ENCODE assay signal across 8 mouse cellular contexts in genomic region chr16:37010370-37010769, GRCm38 (mm10). TPM values are rescaled to one million over a fixed set of nuclear protein-coding genes. Genes with fewer than 3 reads are reported as not detected.
DNase-seq lines count a peak whose midpoint lies in the region; ATAC-seq and TF ChIP-seq lines count a peak whose summit lies in the region.

No protein-coding gene starts in this region.

- H3K36me3 ChIP-seq in limb, embryonic 13.5 days = no peaks in the 10 kb centered on the region
- peaks cover 11% of the 10 kb centered on the region; the same call in 1 of the 2 replicates for H3K36me3 ChIP-seq in limb, embryonic 10.5 days
- no peaks in the 10 kb centered on the region for H3K36me3 ChIP-seq in midbrain, embryonic 14.5 days (ENCODE audit: control insufficient read depth, insufficient read depth, low read length)

- WGBS in limb, embryonic 13.5 days = 64% methylated on average over 4 of the region's 4 CpGs
- WGBS in limb, embryonic 10.5 days = 77% methylated on average over 4 of the region's 4 CpGs
- WGBS in midbrain, embryonic 14.5 days = 56% methylated on average over 4 of the region's 4 CpGs

- H3K27ac ChIP-seq in limb, embryonic 13.5 days = no peak overlapping the region; the same call in 1 of the 2 replicates
- H3K27ac ChIP-seq in limb, embryonic 10.5 days = no peak overlapping the region
- H3K27ac ChIP-seq in left cerebral cortex, adult 2 months = no peak overlapping the region
- no peak overlapping the region for H3K27ac ChIP-seq in midbrain, embryonic 14.5 days (replicated peaks; ENCODE audit: low read depth, low read length)

- peaks cover 12% of the 10 kb centered on the region for H3K4me1 ChIP-seq in limb, embryonic 13.5 days
- peaks cover 14% of the 10 kb centered on the region; the same call in 1 of the 2 replicates for H3K4me1 ChIP-seq in limb, embryonic 10.5 days
- H3K4me1 ChIP-seq in midbrain, embryonic 14.5 days (ENCODE audit: control insufficient read depth, insufficient read depth, low read length) = peaks cover 10% of the 10 kb centered on the region

- no peak overlapping the region for H3K9ac ChIP-seq in limb, embryonic 13.5 days
- no peak overlapping the region for H3K9ac ChIP-seq in midbrain, embryonic 14.5 days (replicated peaks; ENCODE audit: low read length)

- TF ChIP-seq CTCF in left cerebral cortex, adult 2 months (IDR thresholded peaks at IDR 0.05) = peak; percentile 69

- no peaks in the 10 kb centered on the region for H3K9me3 ChIP-seq in limb, embryonic 13.5 days
- H3K9me3 ChIP-seq in limb, embryonic 10.5 days (replicated peaks) = no peaks in the 10 kb centered on the region
- H3K9me3 ChIP-seq in midbrain, embryonic 14.5 days (ENCODE audit: control insufficient read depth, low read length) = no peaks in the 10 kb centered on the region

- H3K4me3 ChIP-seq in limb, embryonic 13.5 days = no peak overlapping the region
- no peak overlapping the region for H3K4me3 ChIP-seq in limb, embryonic 10.5 days
- no peak overlapping the region for H3K4me3 ChIP-seq in left cerebral cortex, adult 2 months
- no peak overlapping the region for H3K4me3 ChIP-seq in midbrain, embryonic 14.5 days (replicated peaks; ENCODE audit: low read depth, low read length)

- H3K27me3 ChIP-seq in limb, embryonic 13.5 days = no peaks in the 10 kb centered on the region
- no peaks in the 10 kb centered on the region for H3K27me3 ChIP-seq in limb, embryonic 10.5 days (ENCODE audit: low read depth, poor library complexity, severe bottlenecking)
- H3K27me3 ChIP-seq in midbrain, embryonic 14.5 days (ENCODE audit: control insufficient read depth, insufficient read depth, low read length) = no peaks in the 10 kb centered on the region

- ATAC-seq in limb, embryonic 13.5 days (ENCODE audit: low FRiP score, low read depth) = no peak
- peak; percentile 61 to 74 for ATAC-seq in hematopoietic stem cell, adult 5-6 weeks (replicated peaks in 1 of 2; ENCODE audit: insufficient read depth in 1 of 2, low FRiP score in 2 of 2, low TSS enrichment in 1 of 2, low read depth in 1 of 2, poor library complexity in 2 of 2, severe bottlenecking in 2 of 2)
- peak; percentile 46 for ATAC-seq in midbrain, embryonic 14.5 days (ENCODE audit: low FRiP score, low TSS enrichment)

- intact Hi-C loops in left cerebral cortex, adult 2 months (cut with DNase I) = loop anchor here (2.0 to 5.0 kb wide), 6 partner anchors 66 to 968 kb away; partner anchors contain the start of genes Eaf2, Golgb1, Iqcb1 and Wdr5b

- H3K4me2 ChIP-seq in limb, embryonic 13.5 days (replicated peaks) = peak overlapping the region; percentile 95
- no peak overlapping the region for H3K4me2 ChIP-seq in midbrain, embryonic 14.5 days (ENCODE audit: low read length)

- no peak for DNase-seq in limb, embryonic 10.5 days (ENCODE audit: low spot score)
- DNase-seq in T-cell, adult 2 months (ENCODE audit: low spot score) = peak; percentile 30
- DNase-seq in embryo, embryonic 11.5 days (ENCODE audit: low read depth, low spot score) = peak; percentile 41
- DNase-seq in left cerebral cortex, adult 2 months (ENCODE audit: extremely low spot score in 1 of 2, low spot score in 2 of 2) = no peak
- peak; percentile 85 for DNase-seq in midbrain, embryonic 14.5 days
- DNase-seq in yolk sac, embryonic 10.5 days (ENCODE audit: low spot score) = no peak

RNA-seq across cellular contexts. Expression of gene Polq, which starts 1.2 kb away (rescaled TPM):
- 7.6 and 8.6 TPM in 2 replicates for polyA plus RNA-seq in limb, embryonic 13.5 days (2015; fragmentation: Nextera tagmentation; extraction: Ambion mirVana)
- polyA plus RNA-seq in limb, embryonic 10.5 days (2016; fragmentation: Nextera tagmentation; extraction: Ambion mirVana) = 16.0 and 16.5 TPM in 2 replicates
- total RNA-seq in hematopoietic stem cell, adult 5-6 weeks (2017) = 17.5 and 19.4 TPM in 2 replicates
- total RNA-seq in left cerebral cortex, adult 2 months (2021) = 1 to 10 TPM; 1.7 to 2.1 TPM
- 2.5 and 3.4 TPM in 2 replicates for polyA plus RNA-seq in midbrain, embryonic 14.5 days (2014; fragmentation: Nextera tagmentation; extraction: Ambion mirVana)

RNA-seq across cellular contexts. Expression of gene Fbxo40, which starts 20.1 kb away (rescaled TPM):
- 0.08 and 0.15 TPM in 2 replicates for polyA plus RNA-seq in limb, embryonic 13.5 days (2015; fragmentation: Nextera tagmentation; extraction: Ambion mirVana)
- 0.28 and 0.78 TPM in 2 replicates for polyA plus RNA-seq in limb, embryonic 10.5 days (2016; fragmentation: Nextera tagmentation; extraction: Ambion mirVana)
- total RNA-seq in hematopoietic stem cell, adult 5-6 weeks (2017) = 0.25 and 1.6 TPM in 2 replicates
- total RNA-seq in left cerebral cortex, adult 2 months (2021) = under 1 TPM in 1 of 2 experiments, not detected in 1; 0.36 TPM
- not detected in 2 replicates for polyA plus RNA-seq in midbrain, embryonic 14.5 days (2014; fragmentation: Nextera tagmentation; extraction: Ambion mirVana)

Comparison
In these comparisons a context has a peak if more than half of its experiments do, and no peak if none do; other contexts are left out.
1. DNase-seq: peak in T-cell, adult 2 months (single experiment), embryo, embryonic 11.5 days (single experiment) and midbrain, embryonic 14.5 days (single experiment); none in limb, embryonic 10.5 days (single experiment), left cerebral cortex, adult 2 months (0 of 2) and yolk sac, embryonic 10.5 days (single experiment).